Mouse (Mus musculus) embryonic fibroblast, embryonic 13.5 days (primary cell): ENCODE data around the gene Mylip.

ENCODE experiments used
- CTCF ChIP-seq: IDR thresholded peaks from 2 replicates; pipeline ENCODE4 v1.5.1; 2011; ENCODE audit warnings: mild to moderate bottlenecking, control low read depth, low read length, moderate library complexity, borderline replicate concordance; ENCODE audit not compliant: insufficient read depth
- POLR2A ChIP-seq: IDR thresholded peaks from 2 replicates; pipeline ENCODE4 v1.6.1; 2011; ENCODE audit warnings: low read depth, mild to moderate bottlenecking, control low read depth, low read length, moderate library complexity

GRCm38 (mm10) chr13:45391854-45392454 is 2.4 kb downstream of the Mylip start:
- TF ChIP-seq CTCF (no peak), POLR2A (no peak; the same call in 1 of the 2 replicates)
